Mouse (Mus musculus) granulocyte monocyte progenitor cell, adult 5-6 weeks (primary cell): Measurements from ENCODE around the gene Mapk7. TPM values are rescaled to one million over a fixed set of nuclear protein-coding genes. Genes with fewer than 3 reads are reported as not detected.
A peak's percentile ranks its signal among the peaks of the same experiment; 100 is the strongest.

Experiments used
- ATAC-seq: replicated peaks from 2 replicates; pipeline ENCODE4 v1.8.0; 2016; ENCODE audit warnings: mild to moderate bottlenecking, moderate TSS enrichment, inconsistent platforms; ENCODE audit not compliant: poor library complexity, severe bottlenecking
- total RNA-seq, 2 experiments: library from RNA; stranded (forward) in 1 of 2; stranded (reverse) in 1 of 2; fragments of 200-712, 200-1000 nt in 1 of 2; fragments of >200 nt in 1 of 2; fragmentation: Nextera tagmentation in 1 of 2; gene quantifications; 2 replicates each; pipeline ENCODE4 v1.2.3; 2014 to 2017

The Mapk7 gene
- 9.2 and 12.9 TPM in 2 replicates for total RNA-seq (2014; fragmentation: Nextera tagmentation)
- 5.9 and 13.1 TPM in 2 replicates for total RNA-seq (2017)

- peak; percentile 87 for ATAC-seq
Measured at GRCm38 (mm10) chr11:61494129-61494997, at the start of gene Mapk7. Mapk7 (minus strand) TSS chr11:61494406.

- ATAC-seq, result no peak
Measured at GRCm38 (mm10) chr11:61541106-61541505, 46.9 kb upstream of the Mapk7 start.

- no peak for ATAC-seq
Measured at GRCm38 (mm10) chr11:61540642-61541041, 46.4 kb upstream of the Mapk7 start.

- no peak for ATAC-seq
Measured at GRCm38 (mm10) chr11:61537362-61537761, 43.2 kb upstream of the Mapk7 start.

GRCm38 (mm10) chr11:61536952-61537351, 42.7 kb upstream of the Mapk7 start:
- no peak for ATAC-seq

GRCm38 (mm10) chr11:61535530-61535929, 41.3 kb upstream of the Mapk7 start:
- ATAC-seq, result no peak

- no peak for ATAC-seq
Measured at GRCm38 (mm10) chr11:61533571-61533970, 39.4 kb upstream of the Mapk7 start.

GRCm38 (mm10) chr11:61532820-61533219, 38.6 kb upstream of the Mapk7 start:
- ATAC-seq, result no peak

- no peak; the same call in 1 of the 2 replicates for ATAC-seq
Measured at GRCm38 (mm10) chr11:61529268-61529713, 35.1 kb upstream of the Mapk7 start.

GRCm38 (mm10) chr11:61526872-61527271, 32.7 kb upstream of the Mapk7 start:
- no peak for ATAC-seq

GRCm38 (mm10) chr11:61519484-61520107, 25.4 kb upstream of the Mapk7 start:
- no peak for ATAC-seq

- no peak for ATAC-seq
Measured at GRCm38 (mm10) chr11:61518871-61519270, 24.7 kb upstream of the Mapk7 start.

GRCm38 (mm10) chr11:61517971-61518370, 23.8 kb upstream of the Mapk7 start:
- no peak for ATAC-seq

GRCm38 (mm10) chr11:61514953-61515352, 20.7 kb upstream of the Mapk7 start:
- peak; percentile 50; the same call in 1 of the 2 replicates for ATAC-seq

- peak; percentile 94 for ATAC-seq
Measured at GRCm38 (mm10) chr11:61504713-61505257, 10.6 kb upstream of the Mapk7 start, which contains the start of gene B9d1. B9d1 (plus strand) TSS chr11:61505144.

GRCm38 (mm10) chr11:61503933-61504332, 9.7 kb upstream of the Mapk7 start:
- no peak for ATAC-seq

GRCm38 (mm10) chr11:61498736-61499504, 4.7 kb upstream of the Mapk7 start:
- peak; percentile 46 for ATAC-seq

- ATAC-seq, result no peak
Measured at GRCm38 (mm10) chr11:61497490-61497889, 3.3 kb upstream of the Mapk7 start.

GRCm38 (mm10) chr11:61495528-61495927, 1.3 kb upstream of the Mapk7 start:
- no peak for ATAC-seq

GRCm38 (mm10) chr11:61493525-61494128, 579 bp downstream of the Mapk7 start:
- peak; percentile 60 for ATAC-seq
